Mouse (Mus musculus): ENCODE measurements around the gene Exosc5.

- TF ChIP-seq USF1 (IDR thresholded peaks at IDR 0.05; ENCODE audit: low read depth, low read length) (no peak), NELFE (IDR thresholded peaks at IDR 0.05; ENCODE audit: low read depth, low read length) (no peak), ZNF384 (IDR thresholded peaks at IDR 0.05; ENCODE audit: low read depth, low read length) (no peak), ZC3H11A (IDR thresholded peaks at IDR 0.05; ENCODE audit: low read depth, low read length) (no peak), POLR2A (IDR thresholded peaks at IDR 0.05; ENCODE audit: low read depth, low read length) (no peak), SMC3 (IDR thresholded peaks at IDR 0.05; ENCODE audit: low read depth, low read length) (no peak), MYC (IDR thresholded peaks at IDR 0.05; ENCODE audit: low read depth, low read length) (no peak), CTCF (conservative IDR thresholded peaks at IDR 0.05 in 1 of 2, IDR thresholded peaks at IDR 0.05 in 1 of 2; ENCODE audit: low read depth in 2 of 2, low read length in 2 of 2) (no peak), EP300 (IDR thresholded peaks at IDR 0.05; ENCODE audit: low read length) (no peak)
Observed at GRCm38 (mm10) chr7:25666381-25666780, 7.4 kb downstream of the Exosc5 start.
